Mouse (Mus musculus): Measurements from ENCODE around the gene Ank3.

DNA sequence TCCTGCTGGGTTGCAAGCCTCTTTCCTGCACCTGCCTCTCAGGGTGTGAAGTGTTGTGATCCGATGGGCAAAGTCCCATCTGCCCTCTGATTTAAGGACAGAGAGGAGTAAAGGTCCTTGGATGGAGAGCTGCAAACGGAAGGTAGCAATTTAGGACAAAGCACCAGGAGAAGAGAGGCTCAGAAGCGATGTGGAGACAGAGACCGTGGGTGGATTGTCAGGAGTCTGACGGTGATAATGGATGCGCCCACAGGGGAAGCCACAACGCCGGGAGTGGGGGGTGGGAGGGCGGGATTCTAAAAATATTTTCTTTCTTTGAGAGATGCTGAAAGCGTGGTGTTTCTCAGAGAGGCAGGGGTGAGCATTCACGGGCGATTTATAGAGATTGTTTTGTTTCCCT is 206.6 kb downstream of the Ank3 start:
- no peak for TF ChIP-seq ZNF384 (IDR thresholded peaks at IDR 0.05; ENCODE audit: low read depth, low read length)
- TF ChIP-seq POLR2A (IDR thresholded peaks at IDR 0.05; ENCODE audit: control insufficient read depth in 1 of 2, insufficient read depth in 1 of 2, low read depth in 1 of 2, low read length in 2 of 2, poor library complexity in 1 of 2): no peak
- TF ChIP-seq CHD1 (IDR thresholded peaks at IDR 0.05; ENCODE audit: low read depth, low read length): no peak
- TF ChIP-seq CTCF (IDR thresholded peaks at IDR 0.05 in 2 of 3, conservative IDR thresholded peaks at IDR 0.05 in 1 of 3; ENCODE audit: control insufficient read depth in 1 of 3, insufficient read depth in 1 of 3, low read depth in 2 of 3, low read length in 3 of 3, poor library complexity in 1 of 3, severe bottlenecking in 1 of 3): no peak
- TF ChIP-seq GABPA (IDR thresholded peaks at IDR 0.05; ENCODE audit: low read depth, low read length): no peak

All from MEL (cell line).